9 mouse cellular contexts compared by ENCODE assay signal in the genomic region with DNA sequence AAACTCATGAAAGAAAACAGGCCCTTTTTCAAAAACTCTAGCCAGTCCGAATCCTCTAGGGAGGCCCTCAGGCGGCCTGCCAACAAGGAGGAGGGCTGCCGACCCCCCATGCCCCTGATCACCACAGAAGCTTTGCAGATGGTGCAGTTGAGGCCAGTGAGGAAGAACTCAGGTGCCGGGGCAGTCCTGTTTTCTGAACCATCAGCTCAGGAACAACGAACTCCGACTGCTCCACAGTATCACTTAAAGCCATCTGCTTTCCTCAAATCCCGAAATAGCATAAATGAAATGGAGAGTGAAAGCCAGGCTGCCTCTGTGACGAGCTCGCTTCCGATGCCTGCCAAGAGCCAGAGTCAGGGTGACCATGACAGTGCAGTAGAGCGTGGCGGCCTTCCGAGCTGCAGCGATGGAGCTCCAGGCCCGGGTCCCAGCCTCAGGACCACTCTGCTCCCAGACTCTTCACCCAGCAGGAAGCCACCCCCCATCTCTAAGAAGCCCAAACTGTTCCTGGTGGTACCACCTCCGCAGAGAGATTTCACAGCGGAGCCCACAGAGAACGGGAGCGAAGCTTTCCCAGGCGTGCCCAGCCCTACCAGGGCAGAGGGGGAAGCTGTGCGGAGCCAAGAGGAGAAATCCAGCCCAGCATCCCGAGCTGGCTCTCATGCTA. TPM values are rescaled to one million over a fixed set of nuclear protein-coding genes. Genes with fewer than 3 reads are reported as not detected.
A peak's percentile ranks its signal among the peaks of the same experiment; 100 is the strongest.
DNase-seq lines count a peak whose midpoint lies in the region; ATAC-seq and TF ChIP-seq lines count a peak whose summit lies in the region.
"Had no signal": no experiment of that assay in that cellular context is flagged by ENCODE, and none has a peak within 500 bp of the region (broad histone marks: within the 10 kb centered on the region; RNA-seq: fewer than 3 reads in every experiment).

No protein-coding gene starts in this region.

- no peak overlapping the region for H3K27ac ChIP-seq in ES-Bruce4 (ENCODE audit: insufficient read depth, low read length)
- no peak overlapping the region for H3K27ac ChIP-seq in midbrain, embryonic 12.5 days (replicated peaks)

- TF ChIP-seq EP300 in ES-Bruce4 (IDR thresholded peaks at IDR 0.05; ENCODE audit: insufficient read depth, low read depth, low read length) = no peak

- H3K4me2 ChIP-seq in midbrain, embryonic 12.5 days (replicated peaks) = no peak overlapping the region

- peak; percentile 85 for DNase-seq in cerebellum, adult 9-11 months
- peak; percentile 22 for DNase-seq in gastrocnemius, postnatal 25 days
- DNase-seq in kidney, adult 9 months = peak; percentile 20
- no peak for DNase-seq in B cell, adult 2 months
- DNase-seq in spleen, postnatal 4 days (ENCODE audit: low spot score in 2 of 2) = no peak
- DNase-seq in spleen, adult 12 weeks (ENCODE audit: low spot score) = no peak

- H3K9ac ChIP-seq in ES-Bruce4 (ENCODE audit: low read depth, poor library complexity, severe bottlenecking) = peak overlapping the region; percentile 12; the same call in 1 of the 2 replicates
- no peak overlapping the region for H3K9ac ChIP-seq in midbrain, embryonic 12.5 days (replicated peaks)

- TF ChIP-seq CTCF in ES-Bruce4 (IDR thresholded peaks at IDR 0.05; ENCODE audit: low read depth, low read length) = no peak

- TF ChIP-seq POLR2A in ES-Bruce4 (IDR thresholded peaks at IDR 0.05; ENCODE audit: insufficient read depth, low read length) = no peak

- H3K36me3 ChIP-seq in ES-Bruce4 (ENCODE audit: control insufficient read depth, insufficient read depth, low read length, poor library complexity, severe bottlenecking) = no peaks in the 10 kb centered on the region
- peaks cover 31% of the 10 kb centered on the region for H3K36me3 ChIP-seq in midbrain, embryonic 12.5 days

- peak overlapping the region; percentile 7 for H3K4me3 ChIP-seq in ES-Bruce4 (ENCODE audit: low read depth, low read length)
- H3K4me3 ChIP-seq in midbrain, embryonic 12.5 days = no peak overlapping the region
- H3K4me3 ChIP-seq: myocyte had no signal

- ATAC-seq in midbrain, embryonic 12.5 days (ENCODE audit: low FRiP score, low read depth) = peak; percentile 65; the same call in 1 of the 2 replicates

- no peaks in the 10 kb centered on the region for H3K4me1 ChIP-seq in ES-Bruce4 (ENCODE audit: control insufficient read depth, insufficient read depth, low read length)
- H3K4me1 ChIP-seq in midbrain, embryonic 12.5 days = peaks cover 20% of the 10 kb centered on the region

- no peaks in the 10 kb centered on the region for H3K9me3 ChIP-seq in ES-Bruce4 (replicated peaks; ENCODE audit: control insufficient read depth, insufficient read depth, low read length, poor library complexity, severe bottlenecking)
- no peaks in the 10 kb centered on the region for H3K9me3 ChIP-seq in midbrain, embryonic 12.5 days

- no peaks in the 10 kb centered on the region for H3K27me3 ChIP-seq in ES-Bruce4 (ENCODE audit: control insufficient read depth, insufficient read depth, low read length, poor library complexity, severe bottlenecking)
- no peaks in the 10 kb centered on the region for H3K27me3 ChIP-seq in midbrain, embryonic 12.5 days

- 83% methylated on average over 22 of the region's 22 CpGs for WGBS in midbrain, embryonic 12.5 days

RNA-seq across cellular contexts. Expression of a gene that starts 19.6 kb away (rescaled TPM):
- polyA plus RNA-seq in ES-Bruce4 (2011; ENCODE audit: insufficient read depth, insufficient read length, low read depth, missing spikeins) = 14.3 and 21.1 TPM in 2 replicates
- total RNA-seq in gastrocnemius, postnatal 25 days (2021) = under 1 TPM; 0.59 to 0.91 TPM
- polyA plus RNA-seq in midbrain, embryonic 12.5 days (2016; fragmentation: Nextera tagmentation; extraction: Ambion mirVana) = 9.8 and 10.4 TPM in 2 replicates

Comparison
In these comparisons a context has a peak if more than half of its experiments do, and no peak if none do; other contexts are left out.
1. DNase-seq: peak in cerebellum, adult 9-11 months (single experiment), gastrocnemius, postnatal 25 days (single experiment) and kidney, adult 9 months (single experiment); none in B cell, adult 2 months (0 of 2), spleen, postnatal 4 days (0 of 2) and spleen, adult 12 weeks (single experiment).